Mouse (Mus musculus) frontal cortex, postnatal 14 days (tissue): ENCODE data around the gene Adcy2.
A peak's percentile ranks its signal among the peaks of the same experiment; 100 is the strongest.

ENCODE experiments used
- DNase-seq, 2 experiments: peaks; one replicate each; pipeline ENCODE4 v3.0.0; 2022; ENCODE audit warnings: low spot score in 2 of 2

Adcy2 gene

DNA sequence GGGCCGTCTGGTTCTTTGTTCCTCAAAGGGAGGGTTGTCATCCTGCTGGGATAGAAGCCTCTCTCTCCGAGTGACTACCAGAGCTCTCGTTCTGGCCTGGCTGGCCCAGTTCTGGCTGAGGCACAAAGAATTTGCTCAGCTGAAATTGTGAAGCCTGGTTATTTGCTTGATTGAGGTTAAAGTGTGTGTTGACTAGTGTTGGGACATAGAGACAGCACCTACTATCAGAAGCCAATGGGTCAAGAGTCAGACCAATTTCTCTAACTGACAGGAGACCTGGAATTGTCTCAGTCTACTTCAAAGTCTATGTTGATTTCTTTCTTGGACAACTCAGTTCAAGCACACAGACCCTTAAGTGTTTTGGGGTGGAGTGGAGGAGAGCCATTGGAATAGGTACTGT is 372.3 kb downstream of the Adcy2 start:
- no peak for DNase-seq

DNA sequence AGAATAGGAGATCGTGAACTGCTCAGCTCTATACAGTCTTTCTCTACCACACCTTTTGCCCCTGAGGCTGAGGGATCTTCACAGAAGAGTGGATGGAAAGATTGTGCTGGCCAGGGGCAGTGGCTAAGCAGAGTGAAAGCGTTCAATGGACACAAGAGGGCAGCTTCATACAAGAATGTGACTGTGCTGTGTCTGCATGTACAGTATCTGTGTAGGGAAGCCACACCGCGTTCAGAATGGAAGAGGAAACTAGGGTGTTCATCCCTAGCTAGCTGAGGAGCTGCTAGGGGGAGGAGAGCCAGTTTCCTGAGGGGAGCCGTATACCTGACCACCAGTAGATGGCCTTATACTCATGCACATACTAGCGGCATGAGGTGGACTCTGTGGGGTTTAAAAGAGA is 376.5 kb downstream of the Adcy2 start:
- no peak for DNase-seq

DNA sequence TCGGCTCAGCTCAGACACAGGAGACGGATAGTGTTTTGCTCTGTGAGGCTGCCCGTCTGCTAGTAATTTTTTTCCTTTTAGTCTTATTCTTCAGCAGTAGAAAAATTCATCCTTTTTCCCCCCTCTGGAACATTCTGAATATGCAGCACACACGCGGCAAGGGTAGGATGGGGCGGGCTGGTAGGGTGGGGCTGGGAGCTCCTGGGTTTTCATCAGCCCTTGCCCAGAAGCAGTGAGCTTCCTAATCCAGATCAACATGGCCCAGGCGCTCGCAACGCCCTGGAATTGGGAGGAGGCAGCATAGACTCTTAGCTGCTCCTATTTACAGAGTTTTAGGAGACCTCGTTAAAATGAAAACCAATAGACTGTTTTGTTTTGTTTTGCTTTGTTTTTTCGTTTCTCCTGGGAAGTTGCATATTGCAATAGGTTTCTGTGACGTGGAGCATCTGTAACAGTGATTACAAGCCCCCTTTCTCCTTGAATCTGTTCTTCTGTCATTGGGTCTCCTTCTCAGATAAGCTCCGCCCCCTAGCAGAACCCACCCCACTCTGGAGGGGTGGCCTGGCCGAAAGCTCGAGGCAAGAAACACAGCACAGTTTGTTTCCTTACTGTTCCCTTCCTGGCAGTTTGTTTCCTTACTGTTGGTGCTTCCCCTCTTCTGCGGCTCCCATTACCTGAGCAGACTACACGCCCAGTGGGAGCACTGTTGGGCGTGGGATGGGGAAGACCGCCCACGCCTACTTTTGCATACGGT is 391.5 kb downstream of the Adcy2 start:
- no peak for DNase-seq

DNA sequence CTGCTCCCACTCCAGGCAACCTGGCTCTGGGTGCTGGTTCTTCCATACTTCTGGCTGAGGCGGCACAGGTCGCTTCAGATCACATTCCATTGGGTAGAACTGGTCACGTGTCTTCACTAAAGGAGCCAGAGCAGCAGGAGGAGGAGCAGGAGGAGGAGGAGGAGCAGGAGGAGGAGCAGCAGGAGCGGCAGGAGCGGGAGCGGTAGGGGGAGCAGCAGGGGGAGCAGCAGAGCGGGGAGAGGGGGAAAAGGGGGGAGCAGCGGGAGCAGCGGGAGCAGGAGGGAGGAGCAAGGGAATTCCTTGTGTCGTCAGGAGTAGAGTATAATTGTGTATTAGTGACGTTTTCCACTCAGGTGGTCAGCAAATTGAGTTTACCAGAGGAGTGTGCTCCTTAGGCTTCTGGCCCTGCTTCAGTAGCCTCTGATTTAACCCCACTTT is 393.6 kb downstream of the Adcy2 start:
- DNase-seq, result no peak

DNA sequence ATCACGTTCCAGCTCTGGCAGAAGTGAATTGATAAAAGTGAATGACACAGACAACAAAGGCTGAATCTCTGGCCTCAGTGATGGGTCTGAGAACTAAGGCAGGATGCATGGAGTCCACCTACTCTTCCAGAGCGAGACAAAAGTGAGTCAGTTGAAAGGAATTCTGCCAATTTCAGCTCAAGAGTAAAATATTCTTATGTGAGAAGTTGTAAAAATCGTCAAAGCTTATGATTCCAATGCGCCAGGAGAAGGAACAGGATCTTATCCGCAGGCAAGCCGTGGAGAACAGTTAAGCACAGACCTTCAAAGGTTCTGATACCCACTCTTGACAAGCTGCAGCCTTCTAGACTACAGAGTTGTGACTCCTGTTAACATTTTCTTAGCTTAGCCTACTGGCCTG is 396.3 kb downstream of the Adcy2 start:
- no peak for DNase-seq

DNA sequence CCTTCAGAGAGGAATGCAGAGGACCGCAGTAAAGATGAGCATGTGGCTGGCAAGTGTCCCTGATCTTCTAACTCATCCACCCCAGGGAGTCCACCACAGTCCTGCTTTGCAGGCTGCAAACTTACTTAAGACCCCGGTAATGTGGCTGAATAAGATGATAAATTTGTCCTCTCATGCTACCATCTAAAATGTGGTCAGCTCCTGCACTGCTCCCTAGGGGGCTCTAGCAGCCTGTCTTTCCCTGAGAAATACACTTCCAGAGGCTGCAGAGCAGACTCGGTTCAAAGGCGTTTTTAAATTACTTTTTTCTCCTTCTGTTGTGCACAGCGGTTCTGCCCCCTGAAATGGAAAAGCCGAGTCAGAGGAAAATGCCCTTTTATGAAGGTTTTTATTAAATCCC is 398.2 kb downstream of the Adcy2 start:
- DNase-seq, result peak in 1 of 2 experiments; percentile 52

DNA sequence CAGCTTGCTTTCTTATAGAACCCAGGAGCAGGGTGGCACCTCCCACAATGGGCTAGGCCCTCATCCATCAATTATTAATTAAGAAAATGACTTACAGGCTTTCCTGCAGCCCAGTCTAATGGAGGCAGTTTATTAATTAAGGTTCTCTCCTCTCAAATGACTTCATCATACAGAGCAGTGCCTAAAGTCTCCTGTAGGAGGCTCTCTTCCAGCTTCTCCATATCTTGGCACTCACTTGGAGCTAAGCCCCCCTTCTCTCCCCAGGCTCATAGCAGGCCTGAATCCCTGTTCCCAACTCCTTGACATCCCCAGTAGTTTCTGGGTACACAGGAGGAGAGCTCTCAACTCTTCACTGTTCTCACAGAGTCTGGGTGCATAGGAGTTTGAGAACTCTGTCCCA is 400.4 kb downstream of the Adcy2 start:
- DNase-seq, result no peak

DNA sequence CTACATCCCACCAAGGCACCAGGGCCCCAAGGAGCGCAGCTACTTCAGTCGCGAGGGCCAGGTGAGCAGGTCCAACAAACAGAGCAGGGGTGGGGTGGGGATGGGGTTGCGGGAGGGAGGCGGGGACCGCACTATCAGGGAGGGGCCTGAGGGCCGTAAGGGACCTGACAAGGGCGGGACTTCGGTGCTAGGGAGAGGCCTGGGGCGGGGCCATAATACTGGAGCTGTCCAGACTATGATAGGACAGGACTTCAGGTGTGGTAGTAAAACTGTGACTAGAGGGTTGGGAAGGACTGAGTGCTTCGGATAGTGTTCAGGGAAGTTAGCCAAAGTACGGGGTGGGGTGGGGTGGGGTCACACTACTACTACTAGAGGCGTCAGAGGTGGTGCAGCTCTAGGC is 401.7 kb downstream of the Adcy2 start:
- DNase-seq, result no peak

DNA sequence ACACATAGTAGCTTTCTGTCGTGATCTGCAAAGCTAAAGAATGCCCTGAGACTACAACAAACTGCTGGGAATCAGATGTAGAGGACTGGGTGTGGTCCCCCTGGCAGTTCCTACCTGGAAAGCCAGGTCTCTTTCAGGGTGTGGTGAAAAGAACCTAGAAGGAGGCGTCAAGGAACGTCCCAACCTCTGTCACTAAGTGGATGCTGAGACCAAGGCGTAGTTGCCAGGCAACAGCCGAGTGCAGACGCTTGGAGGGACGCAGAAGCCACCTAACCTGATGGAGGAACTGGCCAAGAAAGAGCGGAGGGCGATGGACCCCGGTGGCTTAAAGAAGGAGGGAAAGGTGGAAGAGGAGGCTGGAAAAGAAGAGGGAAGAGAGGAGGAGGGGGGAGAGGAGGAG is 402.1 kb downstream of the Adcy2 start, which contains the start of gene 1700001L19Rik:
TSS of gene 1700001L19Rik (plus strand) at position 223 of the 400 bp plus-strand sequence.
- no peak for DNase-seq

DNA sequence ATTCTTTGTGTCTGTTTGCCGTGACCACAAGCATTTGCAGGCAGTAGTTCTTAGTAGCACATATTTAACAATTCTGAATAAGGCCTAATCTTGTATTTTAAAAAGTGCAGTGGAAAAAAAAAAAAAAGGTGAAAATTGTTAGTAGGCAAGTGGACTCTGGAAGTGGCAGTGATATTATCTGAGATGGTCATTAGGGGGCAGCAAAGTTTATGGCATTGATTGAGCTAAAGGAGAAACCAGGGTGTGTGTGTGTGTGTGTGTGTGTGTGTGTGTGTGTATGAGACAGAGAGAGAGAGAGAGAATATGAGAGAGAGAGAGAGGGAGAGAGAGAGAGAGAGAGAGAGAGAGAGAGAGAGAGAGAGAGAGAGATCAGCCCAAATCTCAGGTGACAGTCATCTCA is 405.5 kb downstream of the Adcy2 start:
- no peak for DNase-seq

DNA sequence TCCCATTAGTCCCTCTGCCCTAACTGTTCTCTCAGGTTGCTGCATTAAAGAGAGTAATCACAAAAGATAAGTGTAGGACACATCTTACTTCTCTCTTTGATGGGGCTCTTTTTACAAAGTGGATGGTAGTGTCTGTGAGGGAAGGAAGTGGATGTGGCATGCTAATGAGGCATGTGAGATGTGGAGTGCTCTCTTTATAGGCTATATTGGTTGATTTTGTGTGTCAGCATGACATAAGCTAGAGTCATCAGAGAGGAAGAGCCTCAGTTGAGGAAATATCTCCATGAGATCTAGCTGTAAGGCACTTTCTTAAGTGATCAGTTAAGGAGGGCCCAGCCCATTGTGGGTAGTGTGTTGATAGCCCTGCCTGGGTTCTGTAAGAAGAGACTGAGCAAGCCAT is 411.0 kb downstream of the Adcy2 start:
- DNase-seq, result no peak

DNA sequence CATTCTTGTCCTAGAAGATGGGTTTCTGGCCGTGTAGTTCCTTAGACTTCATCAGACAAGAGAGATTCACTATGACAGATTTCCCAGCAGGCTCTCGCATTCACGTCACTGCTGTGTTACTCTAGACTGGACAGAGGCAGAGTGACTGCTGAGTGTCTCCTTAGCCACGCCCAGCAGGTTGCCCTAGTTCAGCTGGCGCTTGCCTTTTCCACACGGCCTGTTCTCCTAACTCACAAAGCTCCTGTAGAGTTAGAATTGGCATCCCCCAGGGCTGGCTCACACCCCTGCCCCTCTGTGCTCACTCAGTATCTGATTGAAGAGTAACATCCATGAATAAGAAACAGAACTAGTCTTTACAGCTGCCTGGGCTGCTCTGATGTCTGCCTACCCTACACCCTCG is 413.9 kb downstream of the Adcy2 start:
- no peak for DNase-seq

DNA sequence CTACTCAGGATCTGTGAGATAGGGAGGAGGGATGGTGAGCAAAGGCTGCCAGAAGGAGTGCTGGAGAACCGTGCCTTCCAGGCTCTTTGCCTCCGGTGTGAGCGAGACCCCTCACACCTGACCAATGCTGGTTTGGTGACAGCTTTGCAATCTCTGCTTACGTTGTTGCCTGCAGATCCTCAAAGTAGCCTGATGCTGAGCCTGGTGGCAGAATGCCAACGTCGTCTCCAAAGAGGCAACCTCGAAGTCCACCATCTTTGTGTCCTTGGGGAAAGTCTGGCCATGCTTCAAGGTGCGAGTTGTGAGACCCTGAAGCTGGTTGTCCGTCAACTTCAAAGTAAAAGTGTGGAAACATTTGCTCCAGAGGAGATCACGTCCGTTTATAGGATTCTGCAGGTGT is 415.4 kb downstream of the Adcy2 start:
- no peak for DNase-seq

DNA sequence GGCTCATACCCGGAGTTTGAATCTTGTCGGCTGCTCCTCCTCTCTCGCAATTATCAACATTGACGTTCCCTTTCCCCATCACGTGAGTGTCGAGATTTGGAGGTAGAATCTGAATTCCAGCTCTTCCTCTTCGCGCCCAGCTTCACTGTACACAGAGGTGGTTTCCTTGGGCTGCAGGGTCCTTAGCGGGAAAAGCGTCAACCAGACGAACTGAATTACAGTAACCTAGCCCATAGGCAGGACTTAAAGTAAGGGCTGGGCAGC is 416.9 kb downstream of the Adcy2 start:
- no peak for DNase-seq

DNA sequence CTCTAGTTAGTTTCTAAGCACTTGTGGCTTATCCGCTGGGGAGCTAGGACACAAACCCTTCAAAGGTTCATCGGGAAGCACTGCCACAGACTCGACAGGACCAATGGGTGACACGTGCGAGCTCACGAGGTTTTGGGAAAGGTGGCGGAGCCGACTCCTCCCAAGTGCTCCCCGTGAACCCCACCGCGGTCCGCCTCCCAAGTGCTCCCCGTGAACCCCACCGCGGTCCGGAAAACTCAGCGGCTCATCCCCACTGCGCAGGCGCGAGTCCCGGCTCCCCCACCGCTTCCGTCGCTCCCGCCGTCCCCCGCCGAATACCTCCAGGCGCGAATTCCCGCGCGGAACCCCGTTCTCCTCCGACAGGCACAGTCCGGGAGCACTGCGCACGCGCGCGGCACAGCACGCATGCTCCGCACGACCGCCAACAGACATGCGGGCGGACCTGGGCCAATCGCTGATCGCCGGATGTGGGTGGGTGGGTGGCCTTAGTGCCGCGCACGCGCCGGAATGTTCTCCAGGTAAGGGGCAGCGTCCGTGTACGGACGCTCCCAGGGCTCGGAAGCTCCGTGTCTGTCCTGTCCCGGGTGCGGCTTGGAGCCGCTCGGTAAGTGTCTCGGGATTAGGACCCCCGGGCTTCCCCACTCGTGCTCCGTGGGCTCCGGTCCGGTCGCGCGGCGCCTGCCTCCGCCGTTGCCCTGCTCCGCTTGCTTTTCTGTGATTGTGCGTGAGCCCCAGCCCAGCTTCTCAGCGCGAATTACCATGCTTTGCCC is 417.4 kb downstream of the Adcy2 start, which contains the start of the genes Mtrr and Fastkd3:
TSS of gene Mtrr (minus strand) at position 403 of the 770 bp plus-strand sequence.
TSS of gene Fastkd3 (plus strand) at position 488 of the 770 bp plus-strand sequence.
- DNase-seq, result peak; percentile 97 to 98

DNA sequence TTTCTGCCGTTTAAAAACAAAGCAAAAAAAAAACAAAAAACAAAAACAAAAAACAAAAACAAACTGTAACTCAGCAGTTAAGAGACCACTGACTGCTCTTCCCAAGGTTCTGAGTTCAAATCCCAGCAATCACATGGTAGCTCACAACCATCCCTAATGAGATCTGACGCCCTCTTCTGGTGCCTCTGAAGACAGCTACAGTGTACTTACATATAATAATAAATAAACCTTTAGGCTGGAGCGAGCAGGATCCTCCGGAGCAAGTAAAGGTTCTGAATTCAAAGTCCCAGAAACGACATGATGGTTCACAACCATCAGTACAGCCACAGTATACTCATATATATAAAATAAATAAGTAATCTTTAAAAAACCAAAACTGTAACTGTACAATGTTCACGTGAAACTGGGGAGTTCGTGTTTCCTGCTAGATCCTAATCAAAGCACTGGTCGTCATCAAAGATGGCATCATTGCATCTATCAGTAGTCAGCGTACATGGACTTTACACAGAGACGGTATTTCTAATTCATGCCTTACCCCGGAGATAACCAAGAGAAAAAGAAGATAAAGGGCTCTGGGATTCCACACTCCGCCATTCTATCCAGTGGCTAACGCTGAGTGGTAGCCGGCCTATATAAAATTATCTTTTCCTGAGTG is 418.1 kb downstream of the Adcy2 start:
- no peak for DNase-seq

DNA sequence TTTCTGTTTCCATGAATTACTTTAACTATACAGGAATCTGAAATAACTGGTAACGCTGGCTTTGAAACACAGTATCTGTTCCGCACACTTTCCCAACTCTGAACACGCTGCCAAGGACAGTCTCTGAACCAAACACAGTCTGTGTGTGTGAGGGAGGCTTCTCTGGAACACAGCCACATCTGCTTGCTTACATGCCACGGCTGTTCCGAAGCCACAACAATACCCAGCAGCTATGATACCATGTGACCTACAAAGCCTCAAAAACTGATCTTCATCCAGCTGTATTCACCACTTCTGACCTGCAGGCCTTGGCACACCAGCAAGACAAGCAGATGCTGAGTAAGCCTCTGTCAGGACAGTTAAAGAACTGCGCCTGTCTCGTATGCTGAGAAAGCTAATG is 421.4 kb downstream of the Adcy2 start:
- DNase-seq, result no peak

DNA sequence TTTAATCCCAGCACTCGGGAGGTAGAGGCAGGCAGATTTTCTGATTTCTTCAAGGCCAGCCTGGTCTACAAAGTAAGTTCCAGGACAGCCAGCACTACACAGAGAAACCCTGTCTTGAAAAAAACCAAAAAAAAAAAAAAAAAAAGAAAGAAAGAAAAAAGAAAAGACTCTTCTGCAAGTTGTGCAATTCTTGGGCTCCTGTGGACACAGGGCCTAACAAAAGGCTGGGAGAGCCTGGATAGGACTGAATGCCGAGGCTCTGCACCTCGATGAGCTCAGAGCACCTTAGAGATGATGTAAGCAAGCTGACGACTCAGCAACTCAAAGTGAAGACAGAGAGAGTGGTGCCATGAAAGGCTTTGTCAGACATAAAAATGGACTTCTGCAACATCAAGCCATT is 424.9 kb downstream of the Adcy2 start:
- DNase-seq, result no peak

DNA sequence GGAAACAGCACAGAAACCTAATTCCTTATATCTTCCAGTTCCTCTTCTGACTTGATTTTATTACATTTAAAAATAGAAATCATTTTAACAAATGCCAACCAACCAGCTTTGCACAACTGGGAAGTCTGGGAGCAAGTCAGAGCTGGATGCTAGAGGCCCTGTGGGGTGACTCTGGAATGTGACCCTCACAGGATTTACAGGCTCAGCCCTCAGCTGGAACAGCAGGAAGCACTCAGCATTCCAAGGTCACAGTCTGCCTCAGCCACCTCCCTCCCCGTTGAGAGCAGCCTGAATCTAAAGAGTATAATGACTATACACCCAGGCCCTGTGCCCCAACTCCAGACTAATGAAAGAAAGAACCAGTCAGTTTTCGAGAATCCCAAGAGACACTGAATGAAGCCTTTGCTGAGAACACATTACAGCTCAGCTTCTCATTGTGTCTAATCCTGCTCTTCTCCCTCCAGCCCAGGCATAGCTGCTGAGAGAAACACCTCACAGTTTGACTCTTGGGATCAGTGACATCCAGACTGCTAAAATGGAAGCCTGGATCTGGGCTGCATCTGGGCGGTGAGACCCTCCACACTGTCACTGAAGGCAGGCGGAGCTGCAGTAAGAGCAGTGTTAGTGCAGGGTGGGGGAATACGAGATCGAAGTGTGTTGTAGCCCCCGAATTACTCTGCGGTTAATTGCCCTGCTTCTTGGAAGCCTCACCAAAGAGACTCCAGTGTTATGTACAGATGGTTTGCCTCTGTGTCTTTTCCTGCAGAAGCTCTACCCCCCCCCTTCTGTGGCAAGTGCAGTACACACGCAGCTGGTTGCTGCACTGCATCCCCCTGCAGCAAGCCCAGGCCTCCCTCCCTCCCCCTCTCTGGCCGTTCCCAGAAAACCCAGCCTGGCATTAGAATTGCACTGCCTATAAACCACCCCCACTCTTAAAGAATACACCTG is 426.1 kb downstream of the Adcy2 start:
- DNase-seq, result no peak

DNA sequence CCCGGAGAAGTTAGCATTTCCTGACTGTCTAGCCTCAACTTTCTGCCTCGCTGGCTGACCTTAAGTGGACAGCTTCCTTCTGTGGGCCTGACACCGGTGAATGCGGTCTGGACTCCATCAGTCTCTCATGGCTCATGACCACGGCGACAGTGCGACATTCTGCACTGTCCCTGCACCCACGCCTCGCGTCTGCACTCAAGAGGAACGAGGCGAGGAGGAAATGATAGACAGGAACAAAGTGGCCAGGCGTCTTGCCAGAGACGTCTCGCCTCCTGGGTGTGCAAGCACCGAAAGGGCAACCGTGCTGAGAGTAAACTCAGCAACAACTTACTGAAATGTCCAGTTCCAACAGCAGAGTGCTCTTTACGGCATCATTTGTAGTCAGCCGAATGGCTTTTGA is 427.1 kb downstream of the Adcy2 start:
- DNase-seq, result no peak
